Mouse (Mus musculus) cerebellum, adult 2 months (tissue): Measurements from ENCODE around the gene Cacna2d4.

Source experiments
- CTCF ChIP-seq: fragments of 200-500 bp; IDR thresholded peaks from 2 replicates; pipeline ENCODE4 v1.5.1; 2011; ENCODE audit warnings: low read depth, mild to moderate bottlenecking, control low read depth, low read length, moderate library complexity, borderline replicate concordance; ENCODE audit not compliant: insufficient read depth
- POLR2A ChIP-seq: fragments of 200-500 bp; IDR thresholded peaks from 2 replicates; pipeline ENCODE4 v1.6.1; 2011; ENCODE audit warnings: low read length, control low read depth, borderline replicate concordance; ENCODE audit not compliant: insufficient read depth

GRCm38 (mm10) chr6:119358020-119358571, 121.8 kb downstream of the Cacna2d4 start:
- TF ChIP-seq CTCF = no peak
- no peak for TF ChIP-seq POLR2A
